Mouse (Mus musculus): Measurements from ENCODE around the gene 2010111I01Rik.

DNA sequence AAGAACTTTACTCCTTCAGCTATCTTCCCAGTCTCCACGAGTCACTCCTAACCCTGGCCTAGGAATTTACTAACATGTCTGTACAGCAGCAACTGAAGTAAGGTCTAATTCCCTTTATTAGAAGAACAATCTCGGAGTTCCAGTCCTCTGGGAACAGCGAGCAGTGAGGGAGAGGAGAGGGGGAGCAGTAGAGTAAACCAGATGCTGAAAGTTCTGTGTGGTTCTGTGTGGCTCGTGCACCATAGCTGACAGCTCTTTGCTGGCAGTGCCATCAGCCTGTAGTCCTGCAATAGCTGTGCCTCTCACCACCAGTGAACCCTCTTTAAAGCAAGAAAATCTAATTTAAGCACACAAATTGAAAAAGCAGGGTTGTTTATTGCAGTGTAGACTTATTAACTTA lies 324.5 kb downstream of the 2010111I01Rik start:
- TF ChIP-seq POLR2A (IDR thresholded peaks at IDR 0.05; ENCODE audit: insufficient read depth, low read depth, low read length), result no peak
- TF ChIP-seq CTCF (IDR thresholded peaks at IDR 0.05; ENCODE audit: insufficient read depth, low read depth, low read length), result no peak
